Mouse (Mus musculus) brain, embryonic 18.5 days (tissue): ENCODE results near the gene Olfr275.
"Not testable (repeated sequence)": the region's sequence is repeated elsewhere in the genome, so short reads cannot be mapped to it uniquely, and the experiment has no call there.

Experiments
- DNase-seq: peaks from one replicate; pipeline ENCODE4 v3.0.0-alpha.2; 2012; ENCODE audit warnings: low read depth, low spot score

Gene Olfr275

GRCm38 (mm10) chr4:52814304-52814703 lies at the start of gene Olfr275:
Gene Olfr275 (plus strand): TSS chr4:52814604.
- DNase-seq = no peak

- DNase-seq = no peak
Measured at GRCm38 (mm10) chr4:52765612-52766011, 48.8 kb upstream of the Olfr275 start.

- DNase-seq = no peak
Measured at GRCm38 (mm10) chr4:52772186-52772585, 42.2 kb upstream of the Olfr275 start.

- DNase-seq = no peak
Measured at GRCm38 (mm10) chr4:52800013-52800412, 14.4 kb upstream of the Olfr275 start.

- peak; percentile 20 for DNase-seq
Measured at GRCm38 (mm10) chr4:52811871-52812270, 2.5 kb upstream of the Olfr275 start.

- DNase-seq = no peak
Measured at GRCm38 (mm10) chr4:52821375-52821774, 7.0 kb downstream of the Olfr275 start.

- DNase-seq = not testable (repeated sequence)
Measured at GRCm38 (mm10) chr4:52845411-52845810, 31.0 kb downstream of the Olfr275 start.

- DNase-seq = no peak
Measured at GRCm38 (mm10) chr4:52849039-52849635, 34.7 kb downstream of the Olfr275 start.

GRCm38 (mm10) chr4:52849672-52850071 lies 35.3 kb downstream of the Olfr275 start:
- DNase-seq = no peak

- DNase-seq = no peak
Measured at GRCm38 (mm10) chr4:52859136-52859535, 44.7 kb downstream of the Olfr275 start, which contains the start of gene Olfr273. Gene Olfr273 (minus strand): TSS chr4:52859236.

GRCm38 (mm10) chr4:52864156-52864555 lies 49.8 kb downstream of the Olfr275 start:
- no peak for DNase-seq
